Mouse (Mus musculus) stomach, embryonic 14.5 days (tissue): ENCODE results near the gene Ttf1. TPM values are rescaled to one million over a fixed set of nuclear protein-coding genes. Genes with fewer than 3 reads are reported as not detected.
"Not testable (repeated sequence)": the region's sequence is repeated elsewhere in the genome, so short reads cannot be mapped to it uniquely, and the experiment has no call there.

Experiments used
- ATAC-seq: fragments of 200-750 bp; cut with Nextera tagmentation; 2 replicates; pipeline ENCODE4 v1.8.0; 2017; ENCODE audit warnings: low read depth, moderate TSS enrichment; ENCODE audit not compliant: insufficient number of reproducible peaks, insufficient read depth, low FRiP score
- H3K27ac ChIP-seq: fragments of 300-500 bp; sonication (generic); 2 replicates; pipeline ENCODE4 v1.5.1; 2014; ENCODE audit warnings: mild to moderate bottlenecking, low read length, moderate library complexity, mixed read lengths
- H3K27me3 ChIP-seq: fragments of 300-500 bp; sonication (generic); 2 replicates; pipeline ENCODE4 v1.6.1; 2014; ENCODE audit warnings: low read length, control low read depth, mixed read lengths; ENCODE audit not compliant: control insufficient read depth, insufficient read depth
- H3K36me3 ChIP-seq: fragments of 300-500 bp; sonication (generic); 2 replicates; pipeline ENCODE4 v1.6.1; 2014; ENCODE audit warnings: mild to moderate bottlenecking, control low read depth, low read length, moderate library complexity, mixed read lengths; ENCODE audit not compliant: control insufficient read depth, insufficient read depth
- H3K4me1 ChIP-seq: fragments of 300-500 bp; sonication (generic); 2 replicates; pipeline ENCODE4 v1.6.1; 2014; ENCODE audit warnings: low read length, control low read depth, mixed read lengths; ENCODE audit not compliant: control insufficient read depth, insufficient read depth
- H3K4me2 ChIP-seq: fragments of 300-500 bp; sonication (generic); replicated peaks from 2 replicates; pipeline ENCODE4 v1.6.1; 2014; ENCODE audit warnings: low read depth, low read length, control low read depth
- H3K4me3 ChIP-seq: fragments of 300-500 bp; sonication (generic); 2 replicates; pipeline ENCODE4 v1.5.1; 2014; ENCODE audit warnings: low read depth, low read length, control low read depth
- H3K9ac ChIP-seq: fragments of 300-500 bp; sonication (generic); replicated peaks from 2 replicates; pipeline ENCODE4 v1.6.1; 2014; ENCODE audit warnings: low read depth, mild to moderate bottlenecking, control low read depth, low read length, moderate library complexity, mixed read lengths
- H3K9me3 ChIP-seq: fragments of 300-500 bp; sonication (generic); 2 replicates; pipeline ENCODE4 v1.6.1; 2016; ENCODE audit warnings: low read depth, low read length, control low read depth; ENCODE audit not compliant: control insufficient read depth
- WGBS: fragments of 180-500 bp; shearing (Covaris S2); extraction: QIAGEN DNeasy Blood & Tissue Kit; methylation state at CpG from one replicate; pipeline ENCODE4 v1.1.7; 2014; 5-methylcytosine and 5-hydroxymethylcytosine counted together
- polyA plus RNA-seq: library from polyadenylated mRNA; unstranded; fragments of >200 nt; fragmentation: Nextera tagmentation; extraction: Ambion mirVana; gene quantifications from 2 replicates; pipeline ENCODE4 v1.2.1, GENCODE M21; 2014

Gene Ttf1
- polyA plus RNA-seq, 1 experiment from 2014 or later, result 10.4 TPM

- Histone ChIP-seq H3K27ac (no peak overlapping the region), H3K27me3 (no peaks in the 10 kb centered on the region), H3K9ac (no peak overlapping the region), H3K4me1 (no peaks in the 10 kb centered on the region), H3K36me3 (peaks cover 65% of the 10 kb centered on the region), H3K4me2 (no peak overlapping the region), H3K4me3 (no peak overlapping the region), H3K9me3 (no peaks in the 10 kb centered on the region)
- ATAC-seq, result no peak
- WGBS, result 80% methylated on average over 11 of the region's 11 CpGs
Observed at GRCm38 (mm10) chr2:29075331-29076070, 15.4 kb downstream of the Ttf1 start.

DNA sequence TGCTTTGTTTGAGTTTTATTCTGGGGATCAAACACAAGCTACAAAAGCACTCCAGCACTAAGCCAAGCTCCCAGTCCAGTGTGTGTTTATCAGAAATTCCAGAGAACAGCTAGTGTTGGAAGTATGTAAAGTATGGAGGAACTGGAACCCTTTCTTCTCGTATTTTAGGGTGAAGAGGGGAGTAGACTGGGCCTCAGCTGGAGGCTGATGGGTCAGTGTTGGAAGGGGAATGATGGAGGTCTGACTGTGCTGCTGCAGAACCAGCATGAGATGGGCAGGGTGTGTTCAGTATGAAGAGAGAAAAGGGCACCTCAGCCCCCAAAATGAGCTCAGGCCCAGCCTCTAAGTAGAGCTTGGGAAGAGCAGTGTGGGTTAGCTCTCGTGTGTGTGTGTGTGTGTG is 16.2 kb downstream of the Ttf1 start:
- Histone ChIP-seq H3K36me3 (peaks cover 70% of the 10 kb centered on the region), H3K9me3 (no peaks in the 10 kb centered on the region), H3K4me3 (no peak overlapping the region), H3K27ac (no peak overlapping the region), H3K9ac (no peak overlapping the region), H3K27me3 (no peaks in the 10 kb centered on the region), H3K4me2 (no peak overlapping the region), H3K4me1 (no peaks in the 10 kb centered on the region)
- ATAC-seq, result no peak
- WGBS, result 85% methylated on average over 2 of the region's 2 CpGs

DNA sequence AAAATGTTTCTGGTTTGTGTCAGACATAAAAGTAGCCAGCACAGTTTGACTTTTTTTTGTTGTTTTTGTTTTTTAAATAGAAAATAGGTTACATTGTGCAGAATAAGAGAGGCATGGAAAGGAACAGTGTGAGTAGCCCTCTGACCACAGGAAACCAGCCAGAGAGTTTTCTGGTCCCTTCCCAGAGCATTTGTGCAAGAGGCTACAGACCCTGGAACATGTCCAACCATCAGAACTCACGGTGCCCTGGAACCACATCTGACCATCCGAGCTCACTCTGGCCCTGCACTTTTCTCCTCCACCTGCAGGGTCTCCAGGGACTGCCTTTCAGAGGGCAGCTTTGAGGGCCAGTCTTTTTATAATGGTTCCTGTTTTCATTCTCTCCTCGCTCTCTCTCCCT is 21.9 kb downstream of the Ttf1 start:
- Histone ChIP-seq H3K4me2 (no peak overlapping the region), H3K27me3 (no peaks in the 10 kb centered on the region), H3K9ac (no peak overlapping the region), H3K36me3 (peaks cover 69% of the 10 kb centered on the region), H3K4me1 (no peaks in the 10 kb centered on the region), H3K4me3 (no peak overlapping the region), H3K9me3 (no peaks in the 10 kb centered on the region), H3K27ac (no peak overlapping the region)
- WGBS, result 68% methylated on average over 3 of the region's 3 CpGs
- ATAC-seq, result no peak

DNA sequence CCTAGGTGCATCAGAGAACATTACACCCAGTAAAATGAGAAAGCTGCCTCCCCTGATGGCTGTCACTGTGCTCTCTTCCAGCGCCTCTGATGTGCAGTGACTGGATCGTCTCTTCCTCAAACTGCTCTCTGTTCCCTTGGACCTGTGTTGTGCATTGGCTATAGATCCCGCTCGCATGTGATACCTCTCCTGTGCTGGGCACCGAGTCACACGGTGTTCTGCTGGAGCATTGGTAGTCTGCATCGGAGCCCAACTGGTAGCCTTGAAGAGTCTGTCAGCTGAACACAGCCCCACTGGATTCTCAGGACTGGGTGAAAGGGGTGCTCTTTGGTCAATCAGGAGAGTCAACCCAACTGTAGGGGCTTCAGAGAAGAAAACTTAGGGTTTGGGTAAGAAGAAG is 26.0 kb downstream of the Ttf1 start:
- Histone ChIP-seq H3K27ac (no peak overlapping the region), H3K27me3 (no peaks in the 10 kb centered on the region), H3K4me1 (no peaks in the 10 kb centered on the region), H3K9ac (no peak overlapping the region), H3K4me3 (no peak overlapping the region), H3K9me3 (no peaks in the 10 kb centered on the region), H3K36me3 (peaks cover 38% of the 10 kb centered on the region), H3K4me2 (no peak overlapping the region)
- no peak for ATAC-seq
- 97% methylated on average over 7 of the region's 7 CpGs for WGBS

GRCm38 (mm10) chr2:29089276-29089675 is 29.2 kb downstream of the Ttf1 start:
- H3K4me1 ChIP-seq, ATAC-seq, H3K9ac ChIP-seq, H3K9me3 ChIP-seq, H3K27me3 ChIP-seq, H3K4me2 ChIP-seq, H3K4me3 ChIP-seq, H3K27ac ChIP-seq: not testable (repeated sequence)
- WGBS, result 85% methylated on average over 6 of the region's 6 CpGs
- peaks cover 13% of the 10 kb centered on the region for H3K36me3 ChIP-seq

DNA sequence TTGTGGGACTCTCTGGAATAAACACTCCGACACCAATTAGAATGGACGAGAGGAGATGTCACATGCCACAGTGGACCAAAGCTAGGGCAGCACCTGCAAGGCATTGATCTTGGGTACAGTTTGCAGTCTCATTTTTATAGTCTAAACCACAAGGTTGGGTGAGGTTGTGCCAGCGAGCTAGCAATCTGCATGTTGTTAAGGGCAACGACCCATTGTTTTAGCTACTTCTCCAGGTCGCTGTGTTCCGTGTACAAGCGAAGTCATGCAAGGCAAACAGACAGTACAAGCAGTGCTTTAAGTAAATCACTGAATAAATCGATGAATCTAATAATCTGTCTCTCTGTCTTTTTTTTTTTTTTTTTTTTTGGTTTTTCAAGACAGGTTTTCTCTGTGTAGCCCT is 35.6 kb downstream of the Ttf1 start:
- H3K27me3 ChIP-seq, result no peaks in the 10 kb centered on the region
- ATAC-seq, result no peak

DNA sequence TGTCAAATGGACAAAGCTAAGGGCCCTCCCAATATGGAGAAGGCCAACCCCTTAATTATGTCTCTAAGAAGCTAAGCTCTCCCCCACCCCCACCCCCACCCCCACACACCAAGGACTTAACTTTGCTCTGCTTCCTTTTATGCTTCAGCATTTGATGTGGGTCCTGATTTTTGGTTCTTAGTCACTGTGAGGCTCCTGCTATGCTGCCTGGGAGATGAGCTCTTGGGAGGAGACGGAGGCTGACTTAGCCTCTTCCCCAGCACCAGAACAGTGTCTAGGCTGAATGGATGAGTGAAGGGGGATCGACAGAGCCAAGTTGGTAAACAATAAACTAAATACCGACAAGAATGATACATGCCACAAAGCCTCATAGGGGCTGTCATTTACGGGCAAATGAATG is 36.7 kb downstream of the Ttf1 start:
- ATAC-seq, result no peak
- 74% methylated on average over 4 of the region's 4 CpGs for WGBS
- Histone ChIP-seq H3K4me3 (no peak overlapping the region), H3K4me1 (no peaks in the 10 kb centered on the region), H3K36me3 (no peaks in the 10 kb centered on the region), H3K27me3 (no peaks in the 10 kb centered on the region), H3K9ac (no peak overlapping the region), H3K4me2 (no peak overlapping the region), H3K27ac (no peak overlapping the region), H3K9me3 (no peaks in the 10 kb centered on the region)

More for the DNA sequence above, 35.6 kb downstream of the Ttf1 start:
- Histone ChIP-seq H3K27ac (no peak overlapping the region), H3K9me3 (no peaks in the 10 kb centered on the region), H3K36me3 (no peaks in the 10 kb centered on the region), H3K4me1 (no peaks in the 10 kb centered on the region), H3K9ac (no peak overlapping the region), H3K4me3 (no peak overlapping the region), H3K4me2 (no peak overlapping the region)
- WGBS, result 86% methylated on average over 8 of the region's 8 CpGs

DNA sequence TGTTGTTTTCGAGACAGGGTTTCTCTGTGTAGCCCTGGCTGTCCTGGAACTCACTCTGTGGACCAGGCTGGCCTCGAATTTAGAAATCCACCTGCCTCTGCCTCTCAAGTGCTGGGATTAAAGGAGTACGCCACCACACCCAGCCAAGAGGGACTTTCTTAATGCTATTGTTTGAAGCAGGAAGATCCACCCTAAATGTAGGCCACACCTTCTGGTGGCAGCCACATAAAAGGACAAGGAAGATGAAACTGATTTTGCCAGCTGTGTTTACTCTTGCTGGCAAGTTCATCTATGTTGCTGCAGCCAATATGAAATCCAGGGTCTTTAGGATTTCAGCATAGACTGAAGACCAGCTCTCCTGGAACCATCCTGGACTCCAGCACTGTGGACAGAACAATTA is 37.4 kb downstream of the Ttf1 start:
- Histone ChIP-seq H3K4me2 (no peak overlapping the region), H3K36me3 (no peaks in the 10 kb centered on the region), H3K27ac (no peak overlapping the region), H3K4me1 (no peaks in the 10 kb centered on the region), H3K27me3 (no peaks in the 10 kb centered on the region), H3K9me3 (no peaks in the 10 kb centered on the region), H3K9ac (no peak overlapping the region), H3K4me3 (no peak overlapping the region)
- no peak for ATAC-seq
- 73% methylated on average over 3 of the region's 3 CpGs for WGBS

DNA sequence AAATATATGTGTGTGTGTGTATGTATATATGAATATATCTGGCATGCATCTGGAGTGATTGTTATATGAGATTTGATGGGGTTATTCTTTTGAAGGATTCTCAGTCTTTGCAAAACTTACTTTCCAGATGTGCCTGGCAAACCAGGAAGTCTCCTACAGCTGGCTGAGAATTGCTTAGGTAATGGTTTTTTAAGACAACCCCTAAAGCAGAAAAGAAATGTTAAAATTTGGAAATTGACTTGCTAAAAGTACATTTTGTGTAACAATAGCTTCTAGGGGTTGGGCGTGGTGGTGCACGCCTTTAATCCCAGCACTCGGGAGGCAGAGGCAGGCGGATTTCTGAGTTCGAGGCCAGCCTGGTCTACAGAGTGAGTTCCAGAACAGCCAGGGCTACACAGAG is 37.9 kb downstream of the Ttf1 start:
- not testable (repeated sequence) for H3K4me3 ChIP-seq, H3K36me3 ChIP-seq, ATAC-seq, H3K27me3 ChIP-seq, H3K4me2 ChIP-seq, H3K27ac ChIP-seq, H3K9me3 ChIP-seq, H3K9ac ChIP-seq, H3K4me1 ChIP-seq
- WGBS, result 87% methylated on average over 5 of the region's 5 CpGs
